Mouse (Mus musculus) neural tube, embryonic 14.5 days (tissue): ENCODE measurements around the gene Rapgef4. TPM values are rescaled to one million over a fixed set of nuclear protein-coding genes. Genes with fewer than 3 reads are reported as not detected.

ENCODE experiments used
- ATAC-seq: fragments of 200-750 bp; cut with Nextera tagmentation; 2 replicates; pipeline ENCODE4 v1.8.0; 2017; ENCODE audit warnings: low read depth, mild to moderate bottlenecking, moderate TSS enrichment, moderate library complexity
- H3K27ac ChIP-seq: fragments of 300-500 bp; sonication (generic); 2 replicates; pipeline ENCODE4 v1.5.1; 2014; ENCODE audit warnings: low read depth, mild to moderate bottlenecking, control low read depth, low read length, moderate library complexity, mixed read lengths
- H3K27me3 ChIP-seq: fragments of 300-500 bp; sonication (generic); 2 replicates; pipeline ENCODE4 v1.6.1; 2014; ENCODE audit warnings: low read length; ENCODE audit not compliant: control insufficient read depth, insufficient read depth
- H3K36me3 ChIP-seq: fragments of 300-500 bp; sonication (generic); 2 replicates; pipeline ENCODE4 v1.6.1; 2014; ENCODE audit warnings: low read length, mixed read lengths; ENCODE audit not compliant: control insufficient read depth, insufficient read depth
- H3K4me1 ChIP-seq: fragments of 300-500 bp; sonication (generic); 2 replicates; pipeline ENCODE4 v1.6.1; 2014; ENCODE audit warnings: low read length; ENCODE audit not compliant: control insufficient read depth, insufficient read depth
- H3K4me2 ChIP-seq: fragments of 300-500 bp; sonication (generic); 2 replicates; pipeline ENCODE4 v1.6.1; 2014; ENCODE audit warnings: mild to moderate bottlenecking, low read depth, low read length, control low read depth
- H3K4me3 ChIP-seq: fragments of 300-500 bp; sonication (generic); 2 replicates; pipeline ENCODE4 v1.5.1; 2014; ENCODE audit warnings: low read depth, low read length, control low read depth, mixed read lengths
- H3K9ac ChIP-seq: fragments of 300-500 bp; sonication (generic); replicated peaks from 2 replicates; pipeline ENCODE4 v1.6.1; 2014; ENCODE audit warnings: low read depth, mild to moderate bottlenecking, control low read depth, low read length, mixed read lengths
- H3K9me3 ChIP-seq: fragments of 300-500 bp; sonication (generic); 2 replicates; pipeline ENCODE4 v1.6.1; 2016; ENCODE audit warnings: low read length; ENCODE audit not compliant: control insufficient read depth
- WGBS: fragments of 180-500 bp; shearing (Covaris S2); extraction: QIAGEN DNeasy Blood & Tissue Kit; methylation state at CpG from one replicate; pipeline ENCODE4 v1.1.7; 2014; 5-methylcytosine and 5-hydroxymethylcytosine counted together
- polyA plus RNA-seq: library from polyadenylated mRNA; unstranded; fragments of >200 nt; fragmentation: Nextera tagmentation; extraction: Ambion mirVana; gene quantifications from 2 replicates; pipeline ENCODE4 v1.2.1, GENCODE M21; 2014

Rapgef4 gene
- polyA plus RNA-seq, 1 experiment from 2014 or later: 39.6 TPM

DNA sequence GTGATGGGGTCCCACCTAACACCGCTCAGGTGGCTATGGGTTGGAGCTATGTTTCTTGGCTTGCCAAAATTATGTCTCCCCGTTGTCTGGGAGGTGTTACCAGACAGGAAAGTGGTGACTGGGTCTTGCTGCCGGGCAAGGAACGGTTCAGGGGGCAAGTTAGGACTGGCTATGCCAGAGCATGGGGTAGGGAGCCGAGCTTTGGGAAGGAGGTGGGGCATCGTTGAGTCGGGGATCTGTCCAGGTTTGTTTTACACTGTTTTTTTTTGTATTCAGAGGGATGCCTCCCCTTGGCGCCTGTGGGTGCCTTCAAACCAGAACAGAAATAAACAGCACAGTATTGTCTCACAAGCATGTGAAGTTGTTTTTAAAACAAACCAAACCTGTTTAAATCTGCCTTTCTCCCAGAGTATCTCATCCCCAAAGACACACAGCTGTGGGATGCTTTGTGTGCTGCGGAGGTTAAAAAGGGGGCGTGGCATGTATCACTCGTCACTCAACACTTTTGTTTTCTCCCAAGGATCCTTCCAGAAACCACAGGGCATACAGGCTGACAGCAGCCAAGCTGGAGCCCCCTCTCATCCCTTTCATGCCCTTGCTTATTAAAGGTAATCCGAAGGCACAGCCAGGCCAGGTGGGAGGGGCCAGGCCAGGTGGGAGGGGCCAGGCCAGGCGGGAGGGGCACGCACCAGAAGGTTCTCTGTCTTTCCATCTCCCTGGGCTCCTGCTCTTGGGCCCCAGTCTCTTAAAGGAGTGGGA, 260.9 kb downstream of the Rapgef4 start:
- no peak overlapping the region for H3K27ac ChIP-seq
- no peaks in the 10 kb centered on the region for H3K27me3 ChIP-seq
- WGBS: 55% methylated on average over 14 of the region's 14 CpGs
- H3K4me3 ChIP-seq: no peak overlapping the region
- no peaks in the 10 kb centered on the region for H3K9me3 ChIP-seq
- no peaks in the 10 kb centered on the region for H3K36me3 ChIP-seq
- no peak overlapping the region for H3K9ac ChIP-seq
- H3K4me2 ChIP-seq: no peak overlapping the region
- H3K4me1 ChIP-seq: no peaks in the 10 kb centered on the region
- no peak for ATAC-seq

DNA sequence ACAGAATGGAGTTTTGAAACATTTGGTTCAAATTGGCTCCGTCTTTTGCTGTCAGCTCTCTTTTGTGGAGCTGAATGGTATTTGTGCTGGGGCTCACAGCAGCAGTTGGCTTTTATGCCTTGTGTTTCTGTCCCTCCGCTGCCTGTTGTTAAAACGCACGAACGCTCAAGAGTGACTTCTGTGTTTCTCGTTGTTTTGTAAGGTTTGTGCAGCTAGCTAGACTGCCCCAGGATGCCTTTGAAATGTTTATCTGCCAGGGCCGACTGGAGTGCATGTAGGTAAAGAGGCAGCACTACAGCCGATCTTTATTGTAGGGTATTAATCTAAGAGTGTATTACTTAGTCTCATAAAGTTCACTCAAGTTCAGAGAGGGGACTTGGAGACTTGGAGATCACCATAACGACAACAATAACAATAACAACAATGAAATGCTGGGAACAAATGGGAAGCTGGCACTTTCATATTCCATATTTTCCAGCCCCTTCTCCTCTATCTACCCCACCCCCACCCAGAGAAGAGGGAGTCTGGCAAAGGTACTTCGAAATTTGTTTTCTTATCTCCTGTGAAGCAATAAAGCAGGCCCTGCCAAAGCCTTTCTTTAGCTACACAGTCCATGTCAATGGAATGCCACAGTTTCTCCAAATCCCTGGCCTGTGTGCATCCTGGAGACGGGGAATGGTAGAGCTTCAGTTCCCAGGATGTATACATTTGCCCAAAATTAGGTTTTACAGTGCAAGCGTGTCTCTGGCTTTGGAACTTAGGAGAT, 262.1 kb downstream of the Rapgef4 start:
- Histone ChIP-seq H3K9me3 (no peaks in the 10 kb centered on the region), H3K27ac (no peak overlapping the region), H3K36me3 (no peaks in the 10 kb centered on the region), H3K9ac (no peak overlapping the region), H3K4me2 (no peak overlapping the region), H3K4me1 (no peaks in the 10 kb centered on the region), H3K27me3 (no peaks in the 10 kb centered on the region), H3K4me3 (no peak overlapping the region)
- ATAC-seq: no peak
- 32% methylated on average over 12 of the region's 12 CpGs for WGBS

DNA sequence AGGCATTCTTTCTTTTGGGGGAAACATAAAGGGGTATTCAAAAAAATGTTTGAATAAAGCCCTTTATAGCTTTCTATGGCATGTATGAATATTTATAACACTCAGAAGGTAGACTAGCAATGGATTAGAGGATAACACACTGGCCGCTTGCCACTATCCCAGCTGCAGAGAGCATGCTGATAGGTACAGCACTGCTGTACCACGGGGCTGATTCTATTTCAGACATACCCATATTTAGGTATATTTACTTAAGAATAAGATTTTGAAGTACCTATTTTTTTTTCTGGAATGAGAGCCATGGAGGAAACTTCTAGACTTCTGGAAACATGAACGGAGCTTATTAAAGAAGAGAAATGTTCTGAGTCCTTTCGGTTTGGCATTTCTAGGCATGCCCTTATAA, 264.6 kb downstream of the Rapgef4 start:
- H3K4me2 ChIP-seq: no peak overlapping the region
- ATAC-seq: no peak
- no peak overlapping the region for H3K27ac ChIP-seq
- no peaks in the 10 kb centered on the region for H3K9me3 ChIP-seq
- H3K4me3 ChIP-seq: no peak overlapping the region
- H3K4me1 ChIP-seq: no peaks in the 10 kb centered on the region
- H3K27me3 ChIP-seq: no peaks in the 10 kb centered on the region
- H3K36me3 ChIP-seq: no peaks in the 10 kb centered on the region
- no peak overlapping the region for H3K9ac ChIP-seq
- 86% methylated on average over 4 of the region's 4 CpGs for WGBS

DNA sequence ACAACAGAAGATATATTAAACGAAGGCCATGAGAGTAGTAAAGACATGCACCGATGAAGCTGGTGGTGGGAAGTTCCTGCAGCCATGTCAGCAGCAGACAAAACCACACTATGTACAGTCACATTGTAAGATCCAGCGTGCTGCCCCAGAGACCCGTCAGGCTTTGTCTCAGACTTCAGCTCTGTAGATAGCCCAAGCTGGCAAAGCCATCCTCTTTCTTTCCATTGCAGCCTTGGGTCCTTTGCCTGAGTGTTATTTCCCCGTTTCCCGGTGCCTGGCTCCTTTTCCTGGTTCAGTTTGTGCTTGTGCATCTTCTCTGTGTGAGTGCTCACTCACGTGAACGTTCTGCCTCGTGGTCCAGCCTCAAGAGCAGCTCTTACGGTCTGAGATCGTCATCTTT, 265.3 kb downstream of the Rapgef4 start:
- H3K4me2 ChIP-seq: no peak overlapping the region
- no peaks in the 10 kb centered on the region for H3K4me1 ChIP-seq
- H3K9ac ChIP-seq: no peak overlapping the region
- no peak for ATAC-seq
- no peaks in the 10 kb centered on the region for H3K27me3 ChIP-seq
- no peaks in the 10 kb centered on the region for H3K9me3 ChIP-seq
- 91% methylated on average over 11 of the region's 11 CpGs for WGBS
- H3K4me3 ChIP-seq: no peak overlapping the region
- no peaks in the 10 kb centered on the region for H3K36me3 ChIP-seq
- H3K27ac ChIP-seq: no peak overlapping the region

DNA sequence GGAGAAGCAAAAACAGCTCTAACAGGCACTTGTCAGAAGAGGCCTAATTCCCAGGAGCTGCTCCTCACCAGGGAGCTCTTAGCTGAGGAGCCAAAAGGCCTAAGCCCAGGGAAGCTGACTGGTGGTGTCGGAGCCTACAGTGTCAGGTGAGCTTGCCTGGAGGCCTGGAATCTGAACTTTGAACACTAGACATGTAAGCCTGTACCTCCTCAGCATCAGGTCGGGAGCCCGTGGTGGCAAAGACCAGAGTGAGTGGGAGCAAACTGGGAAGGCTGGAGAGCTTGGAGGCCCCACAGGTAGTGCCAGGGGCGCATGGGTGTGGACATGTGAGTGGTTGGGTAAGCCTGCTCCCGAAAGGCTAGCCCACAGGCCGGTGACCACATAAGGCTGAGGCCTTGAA, 266.8 kb downstream of the Rapgef4 start:
- WGBS: 95% methylated on average over 6 of the region's 6 CpGs
- no peaks in the 10 kb centered on the region for H3K4me1 ChIP-seq
- H3K9me3 ChIP-seq: no peaks in the 10 kb centered on the region
- no peak overlapping the region for H3K4me3 ChIP-seq
- no peak for ATAC-seq
- no peak overlapping the region for H3K27ac ChIP-seq
- no peaks in the 10 kb centered on the region for H3K36me3 ChIP-seq
- no peak overlapping the region for H3K4me2 ChIP-seq
- no peak overlapping the region for H3K9ac ChIP-seq
- no peaks in the 10 kb centered on the region for H3K27me3 ChIP-seq

DNA sequence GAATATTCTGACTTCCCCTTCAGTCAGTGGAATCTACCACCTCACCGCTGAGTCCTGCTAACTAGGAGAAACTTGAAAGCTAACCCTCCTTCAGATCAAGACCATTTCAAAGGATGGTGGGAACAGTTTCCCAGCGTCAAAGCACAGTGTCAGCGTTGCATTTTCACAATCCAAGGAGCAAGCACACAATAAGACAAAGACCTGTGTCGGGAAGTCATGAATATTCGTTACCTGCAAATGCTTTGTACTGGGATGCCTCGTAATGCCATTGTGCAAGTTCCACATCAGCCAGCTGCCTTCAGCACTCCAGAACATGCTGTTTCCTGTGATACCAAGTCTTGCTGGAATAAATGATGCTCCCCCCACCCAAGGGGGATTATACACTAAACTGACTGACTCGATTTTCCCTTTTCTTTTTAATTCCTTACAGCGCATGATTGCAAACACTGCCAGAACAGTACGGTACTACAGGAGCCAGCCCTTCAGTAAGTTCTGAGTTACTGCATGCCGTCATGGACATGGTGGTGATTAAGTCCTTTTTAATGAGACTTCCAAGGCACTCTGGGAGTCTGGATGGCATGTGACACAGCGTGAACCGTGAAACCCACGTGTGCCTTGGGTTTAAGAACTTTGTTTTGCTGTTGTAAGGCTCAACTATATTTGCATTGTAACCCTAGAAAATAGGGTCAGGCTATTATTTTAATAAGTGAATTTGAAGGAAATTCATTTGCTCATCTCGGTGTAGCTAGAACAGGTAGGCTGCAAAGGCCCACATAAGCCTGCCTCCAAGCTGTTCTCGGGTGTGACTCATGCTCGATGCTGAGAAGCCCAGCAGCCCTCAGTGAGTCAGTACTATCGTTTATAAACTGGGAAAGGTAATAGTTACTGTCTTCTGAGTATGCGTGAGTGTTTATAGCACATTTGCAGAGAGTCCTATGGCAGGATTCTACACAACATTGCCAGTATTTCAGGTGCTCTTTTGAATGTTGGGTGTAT, 271.8 kb downstream of the Rapgef4 start:
- 54% methylated on average over 18 of the region's 18 CpGs for WGBS
- no peaks in the 10 kb centered on the region for H3K36me3 ChIP-seq
- H3K4me2 ChIP-seq: no peak overlapping the region
- no peak for ATAC-seq
- no peaks in the 10 kb centered on the region for H3K27me3 ChIP-seq
- no peak overlapping the region for H3K4me3 ChIP-seq
- peaks cover 7% of the 10 kb centered on the region for H3K4me1 ChIP-seq
- no peak overlapping the region for H3K27ac ChIP-seq
- no peaks in the 10 kb centered on the region for H3K9me3 ChIP-seq
- H3K9ac ChIP-seq: no peak overlapping the region

DNA sequence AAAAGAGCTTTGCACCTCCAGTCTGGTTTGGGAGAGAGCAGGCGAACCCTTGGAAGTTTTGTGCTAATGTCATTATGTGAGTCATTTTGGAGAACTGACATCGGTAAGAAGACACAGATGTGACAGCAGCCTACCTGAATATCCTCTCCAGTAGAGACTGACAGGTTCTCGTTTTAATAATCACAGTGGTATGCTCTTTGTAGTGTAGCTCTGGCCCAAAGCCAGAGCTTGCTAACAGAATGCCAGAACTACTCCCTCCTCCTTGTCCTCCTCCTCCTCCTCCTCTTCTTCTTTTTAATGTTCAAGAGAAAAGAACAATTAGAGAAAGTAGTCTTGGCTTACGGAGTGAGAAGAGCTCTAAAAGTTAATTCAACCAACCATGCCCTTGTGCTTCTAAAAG, 272.8 kb downstream of the Rapgef4 start:
- Histone ChIP-seq H3K36me3 (no peaks in the 10 kb centered on the region), H3K27ac (0 out of 2 replicates have a peak overlapping the region, but pooled peaks have one; percentile 52), H3K4me2 (no peak overlapping the region), H3K4me3 (no peak overlapping the region), H3K4me1 (peaks cover 7% of the 10 kb centered on the region), H3K9me3 (no peaks in the 10 kb centered on the region), H3K9ac (no peak overlapping the region), H3K27me3 (no peaks in the 10 kb centered on the region)
- WGBS: 55% methylated on average over 4 of the region's 4 CpGs
- no peak for ATAC-seq

DNA sequence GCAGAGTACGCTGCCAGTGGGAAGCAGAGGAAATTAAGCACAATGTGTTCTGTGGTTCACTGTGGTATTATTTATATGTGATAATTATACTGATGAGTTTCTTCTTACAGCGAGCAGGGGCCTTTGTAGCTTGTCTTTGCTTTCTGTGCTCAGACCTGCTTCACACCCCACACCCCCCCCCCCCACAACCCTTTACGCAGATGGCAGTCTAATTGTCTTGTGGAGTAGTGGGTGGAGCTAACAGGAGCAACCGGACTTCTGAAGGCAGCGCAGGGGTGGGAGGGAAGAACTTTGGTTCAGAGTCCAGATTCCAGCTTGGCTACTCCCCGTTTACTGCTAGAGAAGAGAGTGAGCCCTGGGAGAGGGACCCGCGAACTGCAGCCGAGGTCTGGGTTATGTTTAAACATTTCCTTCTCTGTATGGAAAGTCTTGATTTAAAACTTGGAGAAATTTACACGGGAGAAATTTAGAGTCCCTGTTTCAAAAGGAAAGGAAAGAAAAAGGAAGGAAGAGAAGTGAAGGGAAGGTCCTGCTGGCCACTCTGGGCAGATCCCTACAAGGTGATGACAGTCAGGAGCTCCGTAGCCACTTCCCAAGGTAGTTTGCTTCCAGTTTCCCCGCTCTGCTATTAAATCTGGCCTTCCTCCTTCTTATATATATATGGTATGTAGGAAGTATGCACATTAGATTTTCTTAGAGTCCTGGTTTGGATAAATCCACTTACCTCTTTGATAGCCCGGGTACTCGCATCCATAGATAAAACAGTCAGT, 274.0 kb downstream of the Rapgef4 start:
- peak overlapping the region; percentile 31 for H3K4me2 ChIP-seq
- H3K27ac ChIP-seq: peak overlapping the region; percentile 52
- H3K4me3 ChIP-seq: no peak overlapping the region
- H3K9ac ChIP-seq: no peak overlapping the region
- peak; percentile 58 for ATAC-seq
- WGBS: 29% methylated on average over 14 of the region's 14 CpGs
- H3K9me3 ChIP-seq: no peaks in the 10 kb centered on the region
- H3K36me3 ChIP-seq: no peaks in the 10 kb centered on the region
- no peaks in the 10 kb centered on the region for H3K27me3 ChIP-seq
- H3K4me1 ChIP-seq: peaks cover 7% of the 10 kb centered on the region
